Mouse (Mus musculus): ENCODE data around the gene Gatd1. TPM values are rescaled to one million over a fixed set of nuclear protein-coding genes. Genes with fewer than 3 reads are reported as not detected.

The Gatd1 gene
- polyA plus RNA-seq, 1 experiment from 2014 or later = 26.7 TPM

DNA sequence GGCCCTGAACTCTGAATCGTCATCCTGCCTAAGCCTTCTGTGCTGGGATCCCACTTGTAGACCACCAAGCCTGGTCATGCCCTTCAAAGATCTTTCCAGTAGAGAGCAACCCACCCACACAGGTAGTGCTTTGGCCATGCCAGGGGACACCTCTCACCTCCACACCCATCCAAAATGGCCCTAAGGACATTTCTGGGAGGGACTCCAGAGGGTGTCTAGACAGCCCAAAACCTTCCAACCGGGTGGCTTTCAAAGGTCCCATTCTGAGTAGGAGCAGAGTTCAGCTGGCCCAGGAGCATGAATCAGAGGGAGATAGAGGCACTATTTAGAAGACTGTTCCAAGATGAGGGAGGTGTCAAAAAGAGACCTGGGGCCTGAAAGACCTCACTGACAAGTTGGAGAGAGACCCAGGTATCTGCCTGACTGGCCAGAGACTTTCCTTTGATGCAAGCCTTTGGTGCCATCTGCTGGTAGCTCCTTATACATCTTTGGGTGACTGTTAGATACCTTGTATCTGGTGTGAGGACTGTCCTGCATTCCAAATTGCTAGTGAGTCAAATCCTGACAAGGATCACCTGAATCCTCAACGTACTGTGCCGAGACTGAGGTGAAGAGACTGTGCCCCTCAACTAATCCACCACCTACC is 50.7 kb downstream of the Gatd1 start:
- no peaks in the 10 kb centered on the region for H3K36me3 ChIP-seq
- no peak overlapping the region for H3K27ac ChIP-seq (ENCODE audit: poor library complexity, severe bottlenecking)

DNA sequence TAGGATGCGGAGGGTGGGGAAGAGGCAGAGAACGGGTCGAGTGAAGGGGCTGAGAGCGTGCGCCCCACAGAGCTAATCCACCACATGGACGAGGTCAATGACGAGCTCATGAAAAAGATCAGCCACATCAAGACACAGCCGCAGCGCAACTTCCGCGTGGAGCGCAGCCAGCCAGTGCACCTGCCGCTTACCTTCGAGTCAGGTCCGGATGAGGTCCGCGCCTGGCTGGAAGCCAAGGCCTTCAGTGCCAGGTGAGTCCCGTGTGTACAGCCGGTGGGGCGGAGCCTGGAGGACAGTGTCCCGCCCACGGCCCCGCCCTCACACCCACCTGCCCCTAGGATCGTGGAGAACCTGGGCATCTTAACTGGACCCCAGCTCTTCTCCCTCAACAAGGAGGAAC is 52.4 kb downstream of the Gatd1 start:
- WGBS = 18% methylated on average over 24 of the region's 24 CpGs
- H3K9ac ChIP-seq = 0 out of 2 replicates have a peak overlapping the region, but pooled peaks have one; percentile 29
- H3K9me3 ChIP-seq (replicated peaks) = no peaks in the 10 kb centered on the region
- peaks cover 65% of the 10 kb centered on the region for H3K27me3 ChIP-seq (replicated peaks)
- no peak overlapping the region for H3K4me2 ChIP-seq
- H3K4me1 ChIP-seq (replicated peaks) = peaks cover 3% of the 10 kb centered on the region; the same call in 1 of the 2 replicates
- ATAC-seq (ENCODE audit: insufficient number of reproducible peaks, low FRiP score) = no peak
- H3K27ac ChIP-seq (ENCODE audit: poor library complexity, severe bottlenecking) = no peak overlapping the region
- H3K36me3 ChIP-seq = no peaks in the 10 kb centered on the region
- no peak overlapping the region for H3K4me3 ChIP-seq

More for the DNA sequence above, 50.7 kb downstream of the Gatd1 start:
- Histone ChIP-seq H3K4me2 (no peak overlapping the region), H3K9ac (no peak overlapping the region; the same call in 1 of the 2 replicates), H3K9me3 (replicated peaks) (no peaks in the 10 kb centered on the region), H3K4me1 (replicated peaks) (peaks cover 3% of the 10 kb centered on the region; the same call in 1 of the 2 replicates), H3K27me3 (replicated peaks) (peaks cover 55% of the 10 kb centered on the region), H3K4me3 (no peak overlapping the region)
- ATAC-seq (ENCODE audit: insufficient number of reproducible peaks, low FRiP score) = peak; percentile 75
- WGBS = 55% methylated on average over 4 of the region's 4 CpGs

Other genes starting within 250 kb of the Gatd1 start
- gene Rnh1, start 241.3 kb downstream of the Gatd1 start, polyA plus RNA-seq (2016; fragmentation: Nextera tagmentation; extraction: Ambion mirVana) = 82.4 and 88.2 TPM in 2 replicates
- 74.1 and 78.2 TPM in 2 replicates for gene Hras, start 220.1 kb downstream of the Gatd1 start, polyA plus RNA-seq (2016; fragmentation: Nextera tagmentation; extraction: Ambion mirVana)
- gene Lrrc56, start 220.0 kb downstream of the Gatd1 start, polyA plus RNA-seq (2016; fragmentation: Nextera tagmentation; extraction: Ambion mirVana) = 2.5 and 3.5 TPM in 2 replicates
- gene Lmntd2, start 200.1 kb downstream of the Gatd1 start, polyA plus RNA-seq (2016; fragmentation: Nextera tagmentation; extraction: Ambion mirVana) = 1.3 and 1.4 TPM in 2 replicates
- gene Rassf7, start 198.3 kb downstream of the Gatd1 start, polyA plus RNA-seq (2016; fragmentation: Nextera tagmentation; extraction: Ambion mirVana) = 12.9 and 16.2 TPM in 2 replicates
- 56.4 and 59.3 TPM in 2 replicates for gene Phrf1, start 185.4 kb downstream of the Gatd1 start, polyA plus RNA-seq (2016; fragmentation: Nextera tagmentation; extraction: Ambion mirVana)
- 1.1 and 1.7 TPM in 2 replicates for gene Irf7, start 147.7 kb downstream of the Gatd1 start, polyA plus RNA-seq (2016; fragmentation: Nextera tagmentation; extraction: Ambion mirVana)
- not detected in 2 replicates for gene Cdhr5, start 137.3 kb downstream of the Gatd1 start, polyA plus RNA-seq (2016; fragmentation: Nextera tagmentation; extraction: Ambion mirVana)
- 0.64 TPM in 1 of 2 replicates, not detected in the other for gene Sct, start 135.0 kb downstream of the Gatd1 start, polyA plus RNA-seq (2016; fragmentation: Nextera tagmentation; extraction: Ambion mirVana)
- 0.06 and 0.15 TPM in 2 replicates for gene Drd4, start 122.1 kb downstream of the Gatd1 start, polyA plus RNA-seq (2016; fragmentation: Nextera tagmentation; extraction: Ambion mirVana)
- 34.3 and 35.6 TPM in 2 replicates for gene Deaf1, start 86.4 kb downstream of the Gatd1 start, polyA plus RNA-seq (2016; fragmentation: Nextera tagmentation; extraction: Ambion mirVana)
- gene Tmem80, start 86.4 kb downstream of the Gatd1 start, polyA plus RNA-seq (2016; fragmentation: Nextera tagmentation; extraction: Ambion mirVana) = 37.4 and 40.1 TPM in 2 replicates
- gene Eps8l2, start 75.3 kb downstream of the Gatd1 start, polyA plus RNA-seq (2016; fragmentation: Nextera tagmentation; extraction: Ambion mirVana) = 0.73 and 1.3 TPM in 2 replicates
- 276 and 284 TPM in 2 replicates for gene Taldo1, start 21.9 kb downstream of the Gatd1 start, polyA plus RNA-seq (2016; fragmentation: Nextera tagmentation; extraction: Ambion mirVana)
- gene Cend1, start 15.4 kb upstream of the Gatd1 start, polyA plus RNA-seq (2016; fragmentation: Nextera tagmentation; extraction: Ambion mirVana) = 13.9 and 14.6 TPM in 2 replicates
- 19.3 and 20.7 TPM in 2 replicates for gene Slc25a22, start 23.8 kb upstream of the Gatd1 start, polyA plus RNA-seq (2016; fragmentation: Nextera tagmentation; extraction: Ambion mirVana)
- gene Pidd1, start 29.9 kb upstream of the Gatd1 start, polyA plus RNA-seq (2016; fragmentation: Nextera tagmentation; extraction: Ambion mirVana) = 12.0 and 14.3 TPM in 2 replicates
- gene Rplp2, start 33.2 kb upstream of the Gatd1 start, polyA plus RNA-seq (2016; fragmentation: Nextera tagmentation; extraction: Ambion mirVana) = 867 and 941 TPM in 2 replicates
- 42.3 and 43.3 TPM in 2 replicates for gene Pnpla2, start 41.1 kb upstream of the Gatd1 start, polyA plus RNA-seq (2016; fragmentation: Nextera tagmentation; extraction: Ambion mirVana)
- 16.6 and 17.5 TPM in 2 replicates for gene Cracr2b, start 47.0 kb upstream of the Gatd1 start, polyA plus RNA-seq (2016; fragmentation: Nextera tagmentation; extraction: Ambion mirVana)
- 27.4 and 30.6 TPM in 2 replicates for gene Cd151, start 53.3 kb upstream of the Gatd1 start, polyA plus RNA-seq (2016; fragmentation: Nextera tagmentation; extraction: Ambion mirVana)
- 60.7 and 64.7 TPM in 2 replicates for gene Polr2l, start 61.0 kb upstream of the Gatd1 start, polyA plus RNA-seq (2016; fragmentation: Nextera tagmentation; extraction: Ambion mirVana)
- gene Tspan4, start 61.1 kb upstream of the Gatd1 start, polyA plus RNA-seq (2016; fragmentation: Nextera tagmentation; extraction: Ambion mirVana) = 57.5 and 57.6 TPM in 2 replicates
- gene Chid1, start 125.7 kb upstream of the Gatd1 start, polyA plus RNA-seq (2016; fragmentation: Nextera tagmentation; extraction: Ambion mirVana) = 35.9 and 38.6 TPM in 2 replicates
- 70.2 and 70.7 TPM in 2 replicates for gene Ap2a2, start 148.0 kb upstream of the Gatd1 start, polyA plus RNA-seq (2016; fragmentation: Nextera tagmentation; extraction: Ambion mirVana)
- 0.06 and 0.11 TPM in 2 replicates for gene Muc6, start 241.2 kb upstream of the Gatd1 start, polyA plus RNA-seq (2016; fragmentation: Nextera tagmentation; extraction: Ambion mirVana)